Mouse (Mus musculus) layer of hippocampus, adult 6 months (tissue): ENCODE results near the gene Mocs1. TPM values are rescaled to one million over a fixed set of nuclear protein-coding genes. Genes with fewer than 3 reads are reported as not detected.

Experiments
- long read RNA-seq, 2 experiments: library from polyadenylated mRNA; unstranded; transcript quantifications; one replicate each; pipeline ENCODE4 v2.0.0; 2019 to 2020
- polyA plus RNA-seq: library from polyadenylated mRNA; unstranded; fragments of <200 nt; fragmentation: Nextera tagmentation; gene quantifications from 2 replicates; pipeline ENCODE4 v1.2.3, GENCODE M21; 2021

Gene Mocs1
- 3.8 and 4.5 TPM in 2 replicates for polyA plus RNA-seq
- long read RNA-seq, experiment 1, partial matches to known transcripts, result 2 of 9 reads
- long read RNA-seq, experiment 1, other reads (novel, unspliced or antisense), result 4 of 9 reads
- long read RNA-seq, experiment 2, transcript Mocs1-201 (11 exons, 2,646 nt), result major isoform, 12 of 27 reads
- long read RNA-seq, experiment 2, partial matches to known transcripts, result 1 of 27 reads
- long read RNA-seq, experiment 2, other reads (novel, unspliced or antisense), result 14 of 27 reads

DNA sequence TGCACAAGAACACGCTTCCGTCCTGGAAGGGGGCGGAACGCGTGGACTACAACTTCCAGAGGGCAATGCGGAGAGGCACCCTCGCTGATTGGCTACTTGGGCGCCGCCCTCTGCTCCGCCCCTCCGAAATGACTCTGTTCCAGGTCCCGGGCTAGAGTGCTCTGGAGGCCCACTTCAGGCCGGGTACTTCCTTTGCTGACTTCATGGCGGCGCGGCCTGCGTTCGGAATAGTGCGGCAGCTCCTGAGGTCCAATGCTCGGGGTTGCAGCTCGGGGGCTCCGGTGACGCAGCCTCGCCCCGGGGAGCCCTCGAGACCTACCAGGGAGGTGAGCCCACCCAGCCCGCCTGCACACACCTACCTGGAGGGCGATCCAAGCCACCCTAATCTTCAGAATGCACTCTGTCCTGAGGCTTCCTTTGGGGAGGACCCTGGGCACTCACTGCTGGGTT is at the start of gene Mocs1:
Gene Mocs1, plus strand, starts transcription at position 124 of the 450 bp plus-strand sequence.

Other genes starting within 250 kb of the Mocs1 start
- 4.4 and 4.7 TPM in 2 replicates for gene Daam2, start 136.0 kb downstream of the Mocs1 start, polyA plus RNA-seq
- 2.0 and 2.3 TPM in 2 replicates for gene Kif6, start 186.8 kb downstream of the Mocs1 start, polyA plus RNA-seq